Mouse (Mus musculus) regulatory T cell (primary cell): ENCODE data around the gene Harbi1.

Source experiments
- in situ Hi-C: fragments of 300-600 bp; cut with MboI, MseI; formaldehyde crosslinking; loops from one replicate; pipeline ENCODE4 v1.15.1; 2025; ENCODE audit warnings: high pct_unique_total_duplicates

Harbi1 gene

DNA sequence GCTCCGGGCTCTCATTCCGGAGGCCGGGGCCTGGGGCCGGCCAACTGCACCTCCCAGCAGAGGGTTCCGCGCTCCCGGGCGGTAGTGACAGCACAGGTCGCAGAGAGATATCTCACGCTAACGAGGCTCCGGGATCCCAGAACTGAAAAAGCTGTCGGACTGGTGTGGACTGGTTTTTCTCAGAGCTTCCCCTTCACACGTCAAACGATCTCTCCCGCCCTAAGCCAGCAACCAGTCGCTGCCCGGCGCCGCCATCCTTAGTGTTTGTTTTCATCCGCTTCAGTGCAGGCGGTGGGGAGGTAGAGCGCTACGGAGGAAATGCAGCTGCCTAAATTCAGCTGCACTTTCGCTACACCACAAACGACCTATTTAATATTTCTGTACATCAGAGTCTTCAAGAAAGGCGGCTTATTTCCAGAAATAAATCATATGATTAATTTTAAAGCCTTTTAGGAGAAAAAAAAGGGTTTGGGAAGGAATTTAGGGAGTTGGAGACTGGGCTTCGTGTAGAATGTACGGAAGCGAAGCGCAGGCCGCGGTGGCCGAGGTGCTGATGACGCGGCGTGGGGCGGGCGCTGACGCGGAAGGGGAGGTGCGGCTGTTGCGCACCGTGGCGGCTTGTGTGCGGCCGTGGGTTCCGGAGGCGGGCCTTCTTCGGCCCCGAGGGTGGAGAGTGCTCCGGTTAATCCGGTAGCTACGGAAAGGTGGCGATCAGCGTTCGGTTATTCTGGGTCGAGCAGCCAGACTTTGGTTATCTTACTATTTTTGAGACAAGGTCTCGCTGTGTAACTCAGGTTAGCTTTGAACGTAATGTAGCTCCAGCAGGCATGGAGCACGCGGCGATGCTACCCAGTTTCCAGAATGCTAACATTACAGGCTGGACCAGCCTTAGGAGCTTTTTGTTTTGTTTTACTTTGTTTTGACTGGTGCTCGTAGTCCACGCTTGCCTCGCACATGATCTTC lies at the start of gene Harbi1, which contains the start of gene Atg13:
TSS of gene Harbi1 (plus strand) at position 581 of the 963 bp plus-strand sequence.
TSS of gene Atg13 (minus strand) at position 305 of the 963 bp plus-strand sequence.
- in situ Hi-C loops = no loop called here

DNA sequence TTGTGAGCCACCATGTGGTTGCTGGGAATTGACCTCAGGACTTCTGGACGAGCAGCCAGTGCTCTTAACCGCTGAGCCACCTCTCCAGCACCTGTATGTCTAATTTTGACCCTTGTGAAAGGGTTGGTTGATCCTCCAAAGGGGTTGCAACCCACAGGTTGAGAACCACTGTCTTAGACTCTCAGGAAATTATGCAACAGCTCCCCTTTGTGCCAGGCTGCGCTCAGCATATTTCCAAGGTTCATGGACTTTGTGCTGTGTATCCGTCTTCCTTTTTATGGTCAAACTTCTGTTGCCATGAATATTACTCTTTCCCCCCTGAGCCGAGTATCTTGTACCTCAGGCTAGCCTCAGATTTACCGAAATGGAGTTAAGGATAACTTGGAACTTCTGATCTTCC lies 49.7 kb upstream of the Harbi1 start:
- in situ Hi-C loops = no loop called here

DNA sequence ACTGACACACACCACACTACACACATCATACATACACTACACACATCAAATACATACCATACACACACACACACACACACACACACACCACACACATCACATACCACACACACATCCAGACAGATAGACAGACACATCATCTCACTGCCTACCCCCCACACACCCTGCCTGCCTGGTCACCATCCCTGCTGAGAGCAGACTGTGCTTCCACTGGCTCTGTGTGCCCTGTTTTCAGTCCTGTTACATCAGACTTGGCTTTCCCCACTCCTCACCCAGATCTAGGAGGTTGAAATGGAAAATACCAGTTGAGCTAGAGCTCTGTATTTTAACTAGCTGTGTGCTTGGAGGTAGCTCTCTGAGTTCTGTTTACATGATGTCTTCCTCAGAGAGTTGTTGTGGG lies 45.9 kb upstream of the Harbi1 start:
- in situ Hi-C loops = no loop called here

DNA sequence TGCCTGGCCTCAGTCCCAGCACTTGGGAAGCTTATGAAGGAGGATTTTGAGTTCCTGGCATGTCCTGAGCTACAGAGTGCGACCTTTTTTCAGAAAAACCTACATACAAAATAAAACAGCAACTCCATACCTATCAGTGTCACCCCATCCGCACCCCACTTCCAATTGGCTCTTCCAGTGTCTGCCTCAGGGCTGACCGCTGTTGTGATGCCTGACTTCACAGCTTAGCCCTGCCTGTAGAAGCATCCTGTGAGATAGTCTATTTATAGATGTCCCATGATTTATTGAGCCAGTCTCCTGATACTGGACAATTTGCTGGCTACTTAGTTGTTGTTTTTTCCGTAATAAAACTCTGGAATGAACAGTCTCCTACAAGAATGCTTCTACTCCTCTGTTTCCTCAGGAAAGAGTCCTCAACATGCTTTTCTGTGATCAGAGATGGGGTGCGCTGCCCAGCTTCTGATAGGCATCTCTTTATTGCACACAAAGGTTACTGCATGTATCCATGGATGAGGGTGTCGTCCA lies 44.2 kb upstream of the Harbi1 start:
- in situ Hi-C loops = no loop called here

DNA sequence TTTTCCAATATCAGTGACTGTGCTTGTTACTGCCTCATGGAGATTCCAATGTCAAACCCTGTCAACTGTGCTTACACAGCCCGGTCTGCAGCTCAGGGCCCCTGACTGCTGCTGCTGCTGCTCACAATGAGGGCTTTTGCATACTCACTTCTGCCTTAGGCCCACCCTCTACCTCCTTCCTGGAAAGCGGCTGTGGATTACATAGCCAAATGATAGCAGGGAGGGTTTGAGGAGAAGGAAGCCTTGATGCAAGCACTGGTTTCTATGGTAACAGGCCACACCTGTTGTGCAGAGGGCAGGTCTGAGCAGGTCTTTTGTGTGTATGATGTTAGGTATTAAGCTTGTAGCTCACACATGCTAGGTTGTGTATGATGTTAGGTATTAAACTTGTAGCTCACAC lies 42.9 kb upstream of the Harbi1 start:
- in situ Hi-C loops = no loop called here

DNA sequence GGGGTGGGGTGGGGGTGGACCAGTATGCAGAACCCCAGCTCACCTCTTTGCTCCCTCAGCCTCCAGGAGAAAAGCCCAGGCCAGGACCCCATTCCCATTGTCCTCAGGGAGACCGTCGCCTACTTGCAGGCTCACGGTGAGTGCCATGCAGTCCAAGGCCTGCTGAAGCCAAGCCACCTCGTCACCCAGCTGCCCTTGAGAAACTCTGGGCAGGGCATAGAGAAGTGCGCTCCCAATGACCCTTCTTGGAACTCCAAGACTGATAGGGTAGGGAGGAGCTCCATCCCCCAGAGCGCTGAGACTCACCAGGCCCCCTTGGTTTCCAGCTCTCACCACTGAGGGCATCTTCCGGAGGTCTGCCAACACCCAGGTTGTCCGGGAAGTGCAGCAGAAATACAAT lies 41.3 kb upstream of the Harbi1 start:
- in situ Hi-C loops = no loop called here

DNA sequence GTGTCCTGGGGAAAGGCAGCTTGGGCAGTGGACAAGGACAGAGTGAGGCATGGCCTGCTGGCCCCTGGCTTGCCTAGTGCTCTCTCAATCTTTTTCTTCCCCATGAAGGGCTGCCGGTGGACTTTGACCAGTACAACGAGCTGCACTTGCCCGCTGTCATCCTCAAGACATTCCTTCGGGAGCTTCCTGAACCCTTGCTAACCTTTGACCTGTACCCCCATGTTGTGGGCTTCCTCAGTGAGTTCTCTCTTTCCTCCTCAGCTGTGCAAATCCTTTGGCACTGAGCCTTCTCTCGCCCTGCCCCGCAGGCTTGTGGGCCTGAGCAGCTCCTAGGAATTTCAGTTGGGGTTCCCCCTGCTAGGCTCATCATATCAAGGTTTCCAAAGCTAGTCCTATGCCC lies 40.6 kb upstream of the Harbi1 start:
- in situ Hi-C loops = no loop called here

DNA sequence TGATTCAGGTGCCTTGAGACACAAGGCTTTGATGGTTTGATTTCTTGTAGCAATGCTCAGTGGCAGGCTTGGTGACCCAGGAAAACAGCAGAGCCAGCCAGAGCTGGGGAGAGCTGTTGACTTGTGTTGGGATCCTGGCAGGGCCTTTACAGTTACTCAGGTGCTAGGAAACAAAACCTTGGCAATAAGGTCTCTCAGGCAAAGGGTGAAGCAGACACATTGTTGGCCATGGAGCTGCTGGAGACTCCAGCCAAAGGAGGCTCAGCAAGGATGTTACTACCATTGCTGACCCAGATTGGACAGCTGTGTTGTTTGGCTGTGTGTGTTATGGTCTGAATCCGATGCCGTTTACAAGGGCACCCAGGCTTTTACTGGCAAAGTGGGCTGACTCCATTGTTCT lies 37.1 kb upstream of the Harbi1 start:
- in situ Hi-C loops = no loop called here

DNA sequence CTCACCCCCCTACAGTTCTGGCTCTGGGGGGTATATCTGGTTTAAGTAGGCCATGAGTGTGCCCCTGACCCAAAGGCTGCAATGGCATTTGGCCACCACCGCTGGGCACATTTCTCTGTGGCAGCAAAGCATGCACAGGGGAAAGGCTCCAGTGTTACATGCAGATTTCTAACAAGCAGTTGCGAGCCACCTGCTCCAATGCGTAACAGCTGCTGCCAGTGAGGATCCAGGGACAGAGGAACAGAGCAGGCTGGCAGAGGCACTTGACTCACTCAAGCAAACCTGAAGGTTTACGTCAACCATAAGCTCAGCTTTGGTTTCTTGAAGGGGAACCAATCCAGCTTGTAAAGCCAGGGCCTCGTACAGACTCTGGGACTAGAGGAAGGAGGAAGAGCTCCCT lies 35.8 kb upstream of the Harbi1 start:
- in situ Hi-C loops = no loop called here

DNA sequence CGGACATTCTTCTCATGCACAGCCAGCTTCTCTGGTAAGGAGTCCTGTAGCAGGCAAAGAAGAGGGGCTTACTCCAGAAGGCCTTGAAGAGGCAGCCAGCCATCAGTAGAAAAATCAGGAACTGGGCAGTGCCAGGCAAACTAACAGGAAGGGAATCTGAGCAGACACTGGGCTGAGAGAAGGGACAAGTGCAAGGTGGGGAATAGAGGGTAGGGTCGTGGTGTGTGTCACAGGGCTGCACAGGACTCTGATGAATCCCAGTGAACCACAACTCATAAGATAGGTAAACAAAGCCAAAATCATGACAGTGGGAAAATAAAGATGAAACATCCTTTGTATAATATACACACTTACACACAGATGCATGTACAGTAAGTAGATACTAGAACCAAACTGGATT lies 34.2 kb upstream of the Harbi1 start:
- in situ Hi-C loops = no loop called here

DNA sequence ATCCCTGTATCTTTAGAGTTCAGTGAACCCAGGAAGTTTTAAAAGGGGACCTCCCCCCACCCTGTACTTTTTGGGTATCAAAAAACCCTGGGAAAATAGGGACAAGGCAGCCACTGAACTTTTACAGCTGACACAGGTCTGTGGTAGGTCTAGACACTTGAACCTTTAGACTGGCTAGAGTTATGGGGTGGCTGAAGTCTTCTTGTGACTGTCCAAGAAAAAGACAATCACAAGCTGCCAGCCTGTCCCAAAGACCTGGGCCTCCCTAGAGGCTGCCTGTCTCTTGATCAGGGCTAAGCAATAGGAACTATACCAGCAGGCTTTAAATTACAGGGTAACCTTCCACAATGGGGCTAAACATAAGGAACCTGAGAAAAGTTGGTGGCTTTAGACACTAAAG lies 33.7 kb upstream of the Harbi1 start:
- in situ Hi-C loops = no loop called here

DNA sequence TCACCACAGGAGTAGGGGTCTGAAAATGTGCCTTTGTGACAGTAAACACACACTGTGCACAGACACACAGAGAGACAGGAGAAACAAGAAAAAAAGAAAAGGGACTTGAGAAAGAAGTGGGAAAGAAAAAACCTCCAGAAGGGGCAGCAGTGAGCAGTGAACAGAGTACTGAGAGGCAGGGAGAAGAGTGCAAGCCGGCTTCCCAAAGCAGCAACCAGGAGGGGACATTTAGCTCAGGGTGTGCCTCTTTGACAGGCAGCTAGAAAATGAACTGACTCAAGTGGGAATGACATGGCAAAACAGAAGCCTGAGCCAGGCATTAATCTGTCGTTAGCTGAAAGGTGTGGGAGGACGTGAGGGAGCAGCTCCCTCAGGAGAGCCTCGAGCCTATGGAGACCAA lies 27.8 kb upstream of the Harbi1 start:
- in situ Hi-C loops = no loop called here

DNA sequence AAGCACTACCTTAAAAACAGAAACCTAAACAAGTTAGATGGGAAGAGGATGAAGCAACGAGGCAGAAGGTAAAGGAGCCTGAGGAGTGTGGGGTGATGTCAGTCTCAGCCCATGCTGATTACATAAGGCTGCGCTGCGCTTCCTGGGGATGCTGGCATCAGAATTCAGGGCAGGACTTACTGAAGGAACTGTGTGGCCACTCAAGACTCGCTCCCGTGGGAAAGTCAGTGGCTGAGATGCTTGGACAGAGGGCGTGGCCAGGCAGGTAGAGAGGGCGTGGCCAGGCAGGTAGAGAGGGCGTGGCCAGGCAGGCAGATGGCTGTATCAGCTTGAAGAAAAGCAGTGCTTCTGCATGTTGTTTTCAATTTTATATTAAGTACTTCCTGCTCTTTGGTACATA lies 26.7 kb upstream of the Harbi1 start:
- in situ Hi-C loops = no loop called here

DNA sequence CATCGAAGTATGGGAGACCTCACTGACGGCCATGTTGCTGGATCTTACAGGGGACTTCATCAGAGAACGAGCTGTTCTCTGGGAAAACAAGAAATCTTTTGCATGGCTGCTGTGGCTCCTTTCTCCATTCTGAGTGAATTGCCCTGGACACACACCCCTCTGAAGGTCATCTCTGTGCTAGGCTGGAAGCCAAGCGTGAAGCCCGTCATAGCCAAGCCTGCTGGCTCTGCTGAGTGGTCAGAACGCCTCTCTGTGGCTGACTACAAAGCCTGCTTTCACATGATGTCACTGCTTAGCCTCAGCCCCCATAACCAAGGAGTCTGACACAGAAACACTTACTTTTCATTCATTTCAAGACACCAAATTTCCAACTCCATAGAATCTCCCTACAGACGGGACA lies 21.2 kb upstream of the Harbi1 start:
- in situ Hi-C loops = no loop called here

DNA sequence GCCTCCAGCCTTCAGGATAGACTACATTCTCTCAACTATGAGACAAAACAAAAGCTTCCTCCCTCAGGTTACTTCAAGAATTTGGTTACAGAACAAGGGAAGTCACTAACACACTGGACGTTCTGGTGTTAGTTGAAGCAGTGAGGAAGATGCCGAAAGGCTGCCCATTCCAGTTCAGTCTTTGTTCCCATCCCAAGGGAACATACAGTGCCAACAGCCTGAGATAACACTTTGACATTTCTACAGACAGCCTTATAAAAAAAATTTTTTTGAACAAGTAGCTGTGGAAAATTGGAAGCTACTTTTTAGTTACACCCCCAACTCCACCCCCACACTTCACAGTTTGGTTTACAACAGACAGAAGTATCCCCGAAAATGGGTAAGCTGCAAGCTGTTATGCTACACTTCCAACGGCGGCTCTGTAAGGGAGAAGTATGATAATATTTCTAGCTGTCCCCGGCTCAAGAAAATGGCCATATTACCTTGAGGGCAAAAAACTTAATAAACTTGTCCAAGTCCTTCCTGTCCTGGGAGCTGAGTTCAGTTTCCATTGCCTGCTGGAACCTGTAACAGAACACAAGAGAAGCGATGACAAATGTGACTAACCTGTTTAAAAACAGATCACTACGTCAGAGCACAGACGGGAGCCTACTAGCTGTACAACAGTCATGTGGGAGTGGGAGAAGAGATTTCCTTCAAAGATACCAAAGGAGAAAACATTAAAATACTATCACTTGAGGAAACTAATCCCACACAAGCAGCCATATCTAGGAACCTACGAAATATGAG lies 15.0 kb upstream of the Harbi1 start:
- in situ Hi-C loops = no loop called here

DNA sequence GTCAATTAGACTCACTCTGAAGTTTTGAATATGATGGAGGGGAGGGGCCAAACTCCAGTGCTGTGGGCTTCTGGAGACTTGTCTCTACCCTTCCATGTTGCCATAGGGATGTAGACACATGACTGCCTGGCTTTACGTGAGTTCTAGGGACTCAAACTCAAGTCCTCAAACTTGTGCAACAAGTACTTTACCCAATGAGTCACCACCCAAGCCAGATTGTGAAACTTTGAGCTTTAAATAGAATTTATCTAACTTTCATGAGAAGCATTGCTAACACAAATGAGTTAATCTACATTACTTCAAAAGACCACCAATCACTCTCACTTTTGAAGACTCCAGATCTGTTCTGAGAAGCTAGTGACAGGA lies 14.4 kb upstream of the Harbi1 start:
- in situ Hi-C loops = no loop called here

DNA sequence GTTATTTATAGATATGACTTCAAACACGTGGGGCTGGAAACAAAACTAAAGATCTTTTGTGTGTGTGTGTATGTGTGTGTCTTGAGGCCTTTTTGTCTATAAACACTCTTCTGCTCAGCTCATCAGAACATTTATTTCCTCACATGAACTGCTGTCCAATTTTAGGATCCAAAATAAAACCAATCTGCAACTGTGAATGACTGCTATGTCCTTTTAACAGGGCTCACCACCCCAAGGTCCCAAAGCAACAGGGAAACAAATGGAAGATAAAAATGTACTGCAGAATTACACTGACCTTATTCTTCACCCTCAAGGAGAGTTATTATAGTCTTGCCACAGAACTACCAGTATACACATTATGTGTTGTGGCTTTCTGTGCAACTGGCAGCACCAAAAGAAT lies 11.4 kb upstream of the Harbi1 start:
- in situ Hi-C loops = no loop called here

DNA sequence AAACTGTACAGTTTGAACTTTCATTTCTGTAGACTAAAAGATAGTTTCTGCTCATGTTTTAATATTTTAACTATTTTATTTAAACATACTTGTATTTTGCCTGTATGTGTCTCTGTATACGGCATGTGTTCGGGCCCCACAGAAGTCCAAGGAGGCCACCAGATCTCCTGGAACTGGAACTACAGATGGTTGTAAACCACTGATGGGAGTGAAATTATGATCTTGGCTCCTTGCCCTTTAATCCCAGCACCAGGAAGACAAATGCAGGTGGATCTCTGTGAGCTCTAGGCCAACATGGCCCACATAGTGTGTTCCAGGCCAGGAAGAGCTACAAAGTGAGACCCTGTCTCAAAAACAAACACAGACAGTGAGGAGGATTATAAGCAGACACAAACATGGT lies 9.3 kb upstream of the Harbi1 start:
- in situ Hi-C loops = no loop called here

DNA sequence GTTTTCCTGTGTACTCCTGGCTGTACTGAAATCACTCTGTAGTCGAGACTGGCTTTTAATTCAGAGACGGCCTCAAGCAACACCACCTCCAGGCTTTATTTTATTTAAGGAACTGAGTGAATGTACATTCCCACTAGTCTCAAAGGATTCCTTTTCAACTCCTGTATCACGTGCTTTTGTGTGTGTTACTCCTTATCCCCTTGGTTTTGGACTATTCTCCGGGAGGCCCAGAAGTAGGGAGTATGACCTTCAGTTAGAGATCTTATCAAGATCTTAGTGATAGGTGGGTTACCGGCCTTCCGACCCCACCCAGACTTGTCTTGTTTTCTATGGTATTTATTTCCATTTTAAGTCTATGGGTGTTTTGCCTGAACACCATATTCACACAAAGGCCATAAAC lies 4.9 kb upstream of the Harbi1 start:
- in situ Hi-C loops = no loop called here

DNA sequence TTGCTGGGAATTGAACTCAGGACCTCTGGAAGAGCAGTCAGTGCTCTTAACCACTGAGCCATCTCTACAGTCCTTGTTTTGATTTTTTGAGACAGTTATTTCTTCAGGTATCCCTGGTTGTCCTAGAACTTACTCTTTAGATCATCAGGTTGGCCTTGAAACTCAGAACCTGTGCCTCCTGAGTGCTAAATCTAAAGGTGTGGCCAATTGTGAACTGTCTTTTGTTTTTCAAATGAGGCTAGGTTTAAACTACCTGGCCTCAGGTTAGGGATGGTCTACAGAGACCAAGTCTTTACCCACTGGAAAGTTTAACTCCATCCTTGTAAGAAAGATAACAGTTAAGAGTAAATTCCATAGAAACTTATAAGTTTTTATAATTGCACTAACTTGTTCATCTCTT lies 4.2 kb upstream of the Harbi1 start:
- in situ Hi-C loops = no loop called here

DNA sequence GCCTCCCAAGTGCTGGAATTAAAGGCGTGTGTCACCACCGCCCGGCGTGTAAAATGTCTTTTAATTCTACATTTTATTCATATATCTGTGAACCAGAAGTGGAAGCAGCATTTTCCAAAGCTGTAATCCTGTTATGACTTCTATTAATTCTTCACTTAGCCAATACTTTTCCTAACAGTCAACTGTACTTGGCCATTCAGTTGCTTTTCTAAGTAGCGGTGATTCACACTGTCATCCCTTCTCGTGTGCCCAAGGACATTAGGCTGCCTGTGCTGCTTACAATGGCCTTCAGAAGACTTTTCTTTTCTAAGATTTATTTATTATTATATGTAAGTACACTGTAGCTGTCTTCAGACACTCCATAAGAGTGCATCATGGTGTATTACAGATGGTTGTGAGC lies 2.3 kb upstream of the Harbi1 start:
- in situ Hi-C loops = no loop called here

DNA sequence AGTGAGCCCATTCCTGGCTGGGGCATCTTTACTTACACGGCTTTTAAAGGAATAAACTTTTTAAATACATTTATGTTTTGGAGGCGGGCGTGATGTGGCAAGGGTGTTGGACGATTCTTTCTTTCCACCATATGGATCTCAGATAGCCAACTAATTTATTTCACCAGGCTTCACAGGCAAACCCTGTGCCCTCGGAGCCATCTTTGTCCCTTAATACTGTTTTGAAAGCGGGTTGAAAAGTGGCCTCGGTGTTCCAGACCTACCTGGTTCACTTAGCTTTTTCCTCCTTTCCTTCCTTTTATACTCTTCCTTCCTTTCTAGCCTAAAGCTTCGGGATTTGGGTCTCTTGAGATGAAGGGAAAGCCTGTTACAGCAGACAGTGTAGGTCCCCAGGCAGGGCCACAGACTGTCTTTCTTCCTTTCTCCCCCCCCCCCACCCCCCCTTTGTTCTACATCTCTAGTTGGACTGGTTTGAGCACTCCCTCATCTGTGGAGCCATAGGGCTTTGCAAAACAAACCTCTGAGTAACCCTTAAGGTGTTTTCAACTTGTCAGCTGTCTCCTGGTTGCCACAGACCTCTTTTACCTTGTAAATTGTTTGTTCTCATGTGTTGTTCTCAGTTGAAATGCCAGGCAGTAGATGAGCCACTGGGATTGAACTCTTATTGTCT lies 739 bp downstream of the Harbi1 start:
- in situ Hi-C loops = no loop called here
